Mouse (Mus musculus) olfactory bulb, adult 2 months (tissue): ENCODE measurements around the gene Tacstd2. TPM values are rescaled to one million over a fixed set of nuclear protein-coding genes. Genes with fewer than 3 reads are reported as not detected.

Experiments used
- H3K27ac ChIP-seq: fragments of 200-500 bp; 2 replicates; pipeline ENCODE4 v1.5.1; 2012; ENCODE audit warnings: low read depth, low read length; ENCODE audit not compliant: insufficient read depth
- H3K4me1 ChIP-seq: fragments of 200-500 bp; 2 replicates; pipeline ENCODE4 v1.6.1; 2012; ENCODE audit warnings: low read length; ENCODE audit not compliant: control insufficient read depth, insufficient read depth
- H3K4me3 ChIP-seq: fragments of 200-500 bp; 2 replicates; pipeline ENCODE4 v1.5.1; 2012; ENCODE audit warnings: mild to moderate bottlenecking, low read depth, low read length, moderate library complexity; ENCODE audit not compliant: insufficient read depth
- CTCF ChIP-seq: fragments of 200-500 bp; IDR thresholded peaks from 2 replicates; pipeline ENCODE4 v1.5.1; 2012; ENCODE audit warnings: low read depth, mild to moderate bottlenecking, low read length, moderate library complexity; ENCODE audit not compliant: insufficient read depth
- POLR2A ChIP-seq: fragments of 200-500 bp; IDR thresholded peaks from 2 replicates; pipeline ENCODE4 v1.6.1; 2012; ENCODE audit warnings: mild to moderate bottlenecking, low read depth, low read length, moderate library complexity; ENCODE audit not compliant: insufficient read depth
- WGBS: fragments of 180-500 bp; shearing (Covaris S2); methylation state at CpG from one replicate; pipeline ENCODE4 v1.1.7; 2018; 5-methylcytosine and 5-hydroxymethylcytosine counted together
- polyA plus RNA-seq: library from polyadenylated mRNA; stranded (reverse); fragments of >200 nt; gene quantifications from 2 replicates; pipeline ENCODE4 v1.2.4, GENCODE M21; 2012; ENCODE audit warnings: low replicate concordance; ENCODE audit not compliant: missing spikeins, insufficient read depth, insufficient read length

Gene Tacstd2
- polyA plus RNA-seq: not detected in 2 replicates

DNA sequence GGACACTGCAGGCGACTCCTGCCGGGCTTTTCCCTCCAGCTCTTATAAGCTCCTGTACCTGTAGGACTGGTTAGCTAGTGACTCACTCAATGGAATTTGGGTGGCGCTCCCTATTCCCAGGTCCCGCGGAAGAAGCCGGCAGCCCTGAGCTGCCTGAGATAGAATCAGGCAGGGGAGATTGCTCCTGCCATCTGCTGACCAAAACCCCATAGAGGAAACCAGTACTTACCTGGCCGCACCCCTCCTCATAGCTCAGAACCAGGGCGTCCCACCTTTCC is at the start of gene Tacstd2:
Tacstd2 (minus strand) TSS at position 20 of the 278 bp plus-strand sequence.
- TF ChIP-seq POLR2A (no peak), CTCF (no peak)
- Histone ChIP-seq H3K27ac (no peak within 1 kb of the TSS), H3K4me3 (peak within 1 kb of the TSS; percentile 25), H3K4me1 (peaks cover 11% of the 10 kb centered on the region)
- WGBS: 12% methylated on average over 8 of the region's 8 CpGs

DNA sequence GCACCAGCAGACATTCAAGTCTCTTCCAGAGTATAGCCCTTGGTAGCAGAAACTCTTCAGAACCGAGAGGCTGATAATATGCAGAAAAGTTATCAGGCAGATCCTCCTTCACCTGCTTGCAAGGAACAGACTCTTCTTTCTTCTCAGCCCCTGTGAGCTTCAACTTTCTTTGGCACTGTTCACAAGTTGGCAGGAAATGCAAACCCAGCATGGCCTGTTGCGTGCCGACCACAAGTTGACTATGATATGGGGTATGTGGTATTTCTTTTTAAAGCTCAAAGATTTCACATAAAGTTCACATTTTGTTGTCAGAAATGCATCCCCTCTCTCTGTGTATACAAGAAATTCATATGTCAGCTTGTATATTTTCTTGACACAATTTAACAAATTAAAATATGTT is 30.7 kb upstream of the Tacstd2 start:
- Histone ChIP-seq H3K4me1 (no peaks in the 10 kb centered on the region), H3K27ac (no peak overlapping the region), H3K4me3 (no peak overlapping the region)
- WGBS: 92% methylated on average over 3 of the region's 3 CpGs
- TF ChIP-seq CTCF (no peak), POLR2A (no peak)

DNA sequence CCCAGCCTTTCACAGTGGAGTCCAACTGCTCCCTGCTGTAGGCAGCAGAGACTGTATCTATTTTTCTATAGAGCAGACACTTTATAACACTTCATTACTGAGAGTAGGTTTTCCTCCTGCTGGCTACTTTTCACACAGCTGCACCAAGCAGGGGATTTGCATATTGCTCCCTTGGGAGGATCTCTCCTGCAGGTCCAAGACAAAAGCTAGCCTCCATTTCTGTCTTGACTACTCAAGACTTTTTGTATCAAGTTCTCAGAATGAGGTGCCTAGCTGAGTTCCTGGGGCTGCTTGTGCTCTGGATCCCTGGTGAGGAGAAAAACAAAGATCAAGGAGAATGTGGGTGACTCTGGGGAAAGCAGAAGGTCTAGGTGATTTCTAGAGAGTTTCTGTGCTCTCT is 19.8 kb upstream of the Tacstd2 start:
- no peak for TF ChIP-seq CTCF
- no peak for TF ChIP-seq POLR2A
- Histone ChIP-seq H3K4me1 (no peaks in the 10 kb centered on the region), H3K4me3 (no peak overlapping the region), H3K27ac (no peak overlapping the region)

DNA sequence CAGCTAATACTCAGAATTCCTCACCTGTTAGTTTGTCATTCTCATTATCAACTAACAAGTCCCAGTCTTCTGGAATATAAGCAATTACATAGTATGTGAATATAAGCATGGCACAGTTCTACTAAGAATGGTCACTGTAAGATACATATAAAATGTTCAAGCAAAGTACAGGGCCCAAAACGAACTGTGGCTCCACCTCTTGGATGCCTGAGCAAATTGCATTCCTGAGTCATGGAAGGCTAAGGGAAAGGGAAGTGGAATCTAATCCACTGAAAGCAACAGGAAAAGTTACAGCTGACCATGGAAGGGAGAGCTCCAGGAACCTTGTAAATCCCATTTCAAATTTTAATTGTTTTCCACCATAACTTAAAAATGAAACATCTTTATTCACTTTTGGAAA is 14.0 kb upstream of the Tacstd2 start:
- TF ChIP-seq POLR2A (no peak), CTCF (no peak)
- H3K27ac ChIP-seq: no peak overlapping the region
- no peaks in the 10 kb centered on the region for H3K4me1 ChIP-seq
- no peak overlapping the region for H3K4me3 ChIP-seq
- WGBS: 16% methylated on average over 1 of the region's 1 CpGs

DNA sequence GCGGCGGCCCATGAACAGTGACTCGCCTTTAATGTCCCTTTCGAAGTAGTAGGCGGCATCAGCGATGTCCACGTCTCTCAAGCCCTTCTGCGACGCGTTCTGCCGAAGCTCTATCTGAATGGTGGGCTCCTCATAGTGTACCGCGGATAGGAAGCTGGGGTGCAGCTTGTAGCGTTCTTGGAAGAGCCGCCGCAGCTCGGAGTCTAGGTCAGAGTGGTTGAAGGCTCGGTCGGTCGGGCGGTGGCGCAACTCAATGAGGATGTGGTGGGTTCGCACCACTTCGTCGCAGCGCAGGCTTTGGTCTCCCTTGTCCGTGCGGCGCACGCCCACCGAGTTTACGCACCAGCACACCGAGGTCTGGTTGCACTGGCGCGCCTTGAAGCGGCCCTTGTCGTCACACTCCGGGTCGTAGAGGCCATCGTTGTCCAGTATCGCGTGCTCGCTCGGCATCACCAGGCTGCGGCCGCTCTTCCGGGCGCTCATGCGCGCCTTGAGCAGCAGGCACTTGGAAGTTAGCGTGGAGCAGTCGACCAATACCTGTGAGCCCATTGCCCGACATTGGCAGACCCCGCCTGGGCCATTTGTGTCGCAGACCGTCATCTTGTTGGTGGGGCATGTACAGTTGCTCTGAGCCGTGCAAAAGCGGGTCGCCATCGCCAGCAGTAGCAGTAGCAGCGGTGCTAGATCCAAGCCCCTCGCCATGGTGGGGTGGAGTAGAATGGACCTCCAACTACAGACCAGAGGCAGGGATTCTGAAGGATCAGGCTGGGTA is 405 bp downstream of the Tacstd2 start:
- Histone ChIP-seq H3K4me3 (peak overlapping the region; percentile 25), H3K4me1 (peaks cover 11% of the 10 kb centered on the region), H3K27ac (no peak overlapping the region)
- 1% methylated on average over 62 of the region's 62 CpGs for WGBS
- TF ChIP-seq CTCF (no peak), POLR2A (no peak)

GRCm38 (mm10) chr6:67534191-67535004 is 1.2 kb downstream of the Tacstd2 start:
- TF ChIP-seq CTCF (no peak), POLR2A (no peak)
- Histone ChIP-seq H3K4me3 (peak overlapping the region; percentile 25; the same call in 1 of the 2 replicates), H3K4me1 (peaks cover 11% of the 10 kb centered on the region), H3K27ac (no peak overlapping the region)
- 10% methylated on average over 31 of the region's 31 CpGs for WGBS

DNA sequence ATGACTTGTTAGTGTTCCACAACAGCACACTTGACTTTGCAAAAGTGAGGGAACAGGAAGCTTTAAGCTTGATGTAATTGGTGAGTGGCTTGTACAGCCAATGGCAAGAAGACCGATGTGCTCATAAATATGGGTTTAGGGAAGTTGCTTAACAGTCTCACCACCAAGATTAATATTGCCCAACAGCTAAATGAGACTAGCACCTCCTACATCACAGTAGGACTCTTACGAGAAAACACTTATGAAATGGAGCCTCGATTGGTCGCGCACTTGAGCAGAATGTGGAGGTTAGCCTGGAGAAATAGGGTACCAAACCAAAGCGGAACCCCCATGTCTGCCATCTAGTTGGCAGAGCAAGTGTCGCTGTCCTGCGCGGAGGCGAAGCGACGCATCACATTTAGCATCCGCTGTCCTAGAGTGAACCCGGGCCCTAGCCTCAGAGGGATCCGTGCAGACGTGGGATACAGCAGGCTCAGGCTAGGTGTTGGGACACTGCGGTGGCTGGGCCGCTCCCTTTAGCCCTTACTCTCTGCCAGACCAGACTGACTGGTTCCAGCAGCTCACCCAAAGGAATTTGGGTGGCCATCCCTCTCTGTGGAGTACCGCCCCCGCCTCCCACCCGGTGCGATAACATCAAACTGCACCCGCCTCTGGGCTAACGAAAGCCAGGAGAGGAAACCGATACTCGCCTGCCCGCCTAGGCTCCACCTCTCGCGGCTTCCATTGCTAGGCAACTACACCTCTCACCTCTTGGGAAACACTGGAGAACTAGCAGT is 2.7 kb downstream of the Tacstd2 start:
- TF ChIP-seq CTCF (no peak), POLR2A (no peak)
- Histone ChIP-seq H3K4me3 (no peak overlapping the region), H3K27ac (no peak overlapping the region), H3K4me1 (peaks cover 11% of the 10 kb centered on the region)
- 10% methylated on average over 29 of the region's 29 CpGs for WGBS

- Histone ChIP-seq H3K27ac (no peak overlapping the region), H3K4me3 (no peak overlapping the region), H3K4me1 (peaks cover 11% of the 10 kb centered on the region)
- WGBS: 70% methylated on average over 7 of the region's 7 CpGs
- TF ChIP-seq CTCF (no peak), POLR2A (no peak)
These were observed 3.8 kb downstream of the Tacstd2 start for GRCm38 (mm10) chr6:67531822-67532162.
